Mouse (Mus musculus) heart, embryonic 13.5 days (tissue): ENCODE measurements around the gene Tmem140. TPM values are rescaled to one million over a fixed set of nuclear protein-coding genes. Genes with fewer than 3 reads are reported as not detected.

Experiments
- ATAC-seq: fragments of 200-750 bp; cut with Nextera tagmentation; 2 replicates; pipeline ENCODE4 v1.8.0; 2017; ENCODE audit warnings: moderate TSS enrichment; ENCODE audit not compliant: insufficient number of reproducible peaks, low FRiP score, low TSS enrichment; ENCODE audit errors: extremely low read depth
- H3K27ac ChIP-seq: fragments of 300-500 bp; sonication (generic); replicated peaks from 2 replicates; pipeline ENCODE4 v1.5.1; 2015; ENCODE audit warnings: moderate library complexity, mild to moderate bottlenecking, inconsistent platforms
- H3K27me3 ChIP-seq: fragments of 300-500 bp; sonication (generic); replicated peaks from 2 replicates; pipeline ENCODE4 v1.6.1; 2015; ENCODE audit warnings: mild to moderate bottlenecking, inconsistent platforms
- H3K36me3 ChIP-seq: fragments of 300-500 bp; sonication (generic); 2 replicates; pipeline ENCODE4 v1.6.1; 2015; ENCODE audit warnings: mild to moderate bottlenecking, inconsistent platforms
- H3K4me1 ChIP-seq: fragments of 300-500 bp; sonication (generic); 2 replicates; pipeline ENCODE4 v1.6.1; 2015; ENCODE audit warnings: inconsistent platforms
- H3K4me2 ChIP-seq: fragments of 300-500 bp; sonication (generic); 2 replicates; pipeline ENCODE4 v1.6.1; 2015; ENCODE audit warnings: inconsistent platforms, mild to moderate bottlenecking, moderate library complexity
- H3K4me3 ChIP-seq: fragments of 300-500 bp; sonication (generic); 2 replicates; pipeline ENCODE4 v1.5.1; 2015; ENCODE audit warnings: moderate library complexity, mild to moderate bottlenecking, inconsistent platforms
- H3K9ac ChIP-seq: fragments of 300-500 bp; sonication (generic); 2 replicates; pipeline ENCODE4 v1.6.1; 2015; ENCODE audit warnings: inconsistent platforms, mild to moderate bottlenecking, moderate library complexity
- H3K9me3 ChIP-seq: fragments of 300-500 bp; sonication (generic); 2 replicates; pipeline ENCODE4 v1.6.1; 2016; ENCODE audit warnings: inconsistent platforms
- WGBS: fragments of 180-500 bp; shearing (Covaris S2); methylation state at CpG from one replicate; pipeline ENCODE4 v1.1.7; 2015; ENCODE audit warnings: mixed read lengths; 5-methylcytosine and 5-hydroxymethylcytosine counted together
- polyA plus RNA-seq: library from polyadenylated mRNA; unstranded; fragments of >200 nt; fragmentation: Nextera tagmentation; extraction: Ambion mirVana; gene quantifications from 2 replicates; pipeline ENCODE4 v1.2.1, GENCODE M21; 2015

Tmem140 gene
- polyA plus RNA-seq, 1 experiment from 2014 or later: 0.92 TPM

GRCm38 (mm10) chr6:34901911-34902444, 39.0 kb downstream of the Tmem140 start:
- 34% methylated on average over 9 of the region's 9 CpGs for WGBS
- H3K4me2 ChIP-seq: peak overlapping the region; percentile 47
- H3K4me1 ChIP-seq: peaks cover 66% of the 10 kb centered on the region

GRCm38 (mm10) chr6:34902578-34902977, 39.6 kb downstream of the Tmem140 start:
- Histone ChIP-seq H3K4me3 (no peak overlapping the region), H3K36me3 (peaks cover 87% of the 10 kb centered on the region), H3K9ac (peak overlapping the region; percentile 55), H3K4me1 (peaks cover 72% of the 10 kb centered on the region), H3K27me3 (no peaks in the 10 kb centered on the region), H3K9me3 (no peaks in the 10 kb centered on the region), H3K4me2 (peak overlapping the region; percentile 47), H3K27ac (peak overlapping the region; percentile 82)
- 72% methylated on average over 7 of the region's 7 CpGs for WGBS
- ATAC-seq: no peak

More at GRCm38 (mm10) chr6:34901911-34902444, 39.0 kb downstream of the Tmem140 start:
- Histone ChIP-seq H3K27me3 (no peaks in the 10 kb centered on the region), H3K4me3 (no peak overlapping the region), H3K27ac (peak overlapping the region; percentile 82), H3K36me3 (peaks cover 87% of the 10 kb centered on the region), H3K9me3 (no peaks in the 10 kb centered on the region), H3K9ac (peak overlapping the region; percentile 55; the same call in 1 of the 2 replicates)
- ATAC-seq: no peak; the same call in 1 of the 2 replicates

DNA sequence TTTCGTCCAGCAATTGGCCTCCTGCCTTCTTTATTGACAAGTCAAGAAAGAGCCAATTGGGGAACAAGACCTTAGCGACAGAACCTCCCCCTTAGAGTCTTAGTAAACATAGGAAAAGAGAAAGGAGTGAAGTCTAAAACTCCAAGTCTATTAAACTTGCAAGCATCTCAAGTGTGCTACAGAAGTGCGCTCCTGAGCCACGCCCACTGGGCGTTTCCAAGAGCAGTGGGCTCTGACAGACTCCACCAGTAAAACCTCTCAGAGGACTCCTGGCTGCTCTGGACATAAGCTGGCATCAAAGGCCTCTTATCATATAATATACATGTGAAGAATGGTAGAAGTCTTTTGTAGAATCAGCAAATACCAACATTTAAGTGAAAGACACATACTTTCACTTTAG, 40.5 kb downstream of the Tmem140 start:
- Histone ChIP-seq H3K27ac (peak overlapping the region; percentile 82), H3K9ac (peak overlapping the region; percentile 67; the same call in 1 of the 2 replicates), H3K27me3 (no peaks in the 10 kb centered on the region), H3K36me3 (peaks cover 86% of the 10 kb centered on the region), H3K4me2 (peak overlapping the region; percentile 46), H3K4me1 (peaks cover 79% of the 10 kb centered on the region), H3K9me3 (no peaks in the 10 kb centered on the region), H3K4me3 (no peak overlapping the region)
- ATAC-seq: no peak
- 58% methylated on average over 5 of the region's 5 CpGs for WGBS

GRCm38 (mm10) chr6:34903851-34904250, 40.9 kb downstream of the Tmem140 start:
- no peak for ATAC-seq
- H3K4me1 ChIP-seq: peaks cover 82% of the 10 kb centered on the region

DNA sequence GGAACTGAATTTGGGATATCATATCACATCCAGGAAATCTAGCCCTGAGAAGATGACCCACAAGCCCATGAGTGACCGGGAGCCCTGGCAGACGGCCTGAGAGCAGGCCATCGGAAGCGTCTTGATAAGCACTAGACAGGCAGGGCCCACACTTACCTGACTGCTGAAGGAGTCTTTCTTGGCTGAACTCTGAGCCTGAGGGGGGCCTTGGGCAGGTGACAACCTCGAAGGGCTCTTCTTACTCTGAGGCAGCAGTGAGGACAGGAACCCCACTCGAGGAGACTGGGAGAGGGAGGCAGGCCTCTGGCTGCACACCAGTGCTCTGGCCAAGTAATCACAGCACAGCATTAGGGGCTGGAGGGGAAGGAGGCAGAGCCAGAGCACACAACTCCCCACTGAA, 41.4 kb downstream of the Tmem140 start:
- Histone ChIP-seq H3K9me3 (no peaks in the 10 kb centered on the region), H3K27ac (peak overlapping the region; percentile 82), H3K4me3 (no peak overlapping the region), H3K4me2 (peak overlapping the region; percentile 46), H3K27me3 (no peaks in the 10 kb centered on the region), H3K36me3 (peaks cover 87% of the 10 kb centered on the region), H3K4me1 (peaks cover 82% of the 10 kb centered on the region), H3K9ac (peak overlapping the region; percentile 67)
- ATAC-seq: no peak
- 40% methylated on average over 6 of the region's 6 CpGs for WGBS

More at GRCm38 (mm10) chr6:34903851-34904250, 40.9 kb downstream of the Tmem140 start:
- Histone ChIP-seq H3K27ac (peak overlapping the region; percentile 82), H3K4me2 (peak overlapping the region; percentile 46), H3K4me3 (no peak overlapping the region), H3K27me3 (no peaks in the 10 kb centered on the region), H3K9me3 (no peaks in the 10 kb centered on the region), H3K9ac (peak overlapping the region; percentile 67), H3K36me3 (peaks cover 88% of the 10 kb centered on the region)
- WGBS: 36% methylated on average over 10 of the region's 10 CpGs

- no peak overlapping the region for H3K4me2 ChIP-seq
- no peak for ATAC-seq
- H3K9me3 ChIP-seq: no peaks in the 10 kb centered on the region
- 61% methylated on average over 2 of the region's 2 CpGs for WGBS
- peaks cover 74% of the 10 kb centered on the region for H3K4me1 ChIP-seq
- H3K36me3 ChIP-seq: peaks cover 71% of the 10 kb centered on the region
- no peaks in the 10 kb centered on the region for H3K27me3 ChIP-seq
- no peak overlapping the region for H3K9ac ChIP-seq
- H3K27ac ChIP-seq: no peak overlapping the region
- no peak overlapping the region for H3K4me3 ChIP-seq
Observed at GRCm38 (mm10) chr6:34906125-34906524, 43.2 kb downstream of the Tmem140 start.

GRCm38 (mm10) chr6:34906661-34907060, 43.7 kb downstream of the Tmem140 start:
- Histone ChIP-seq H3K4me2 (no peak overlapping the region), H3K27ac (no peak overlapping the region), H3K9me3 (no peaks in the 10 kb centered on the region), H3K27me3 (no peaks in the 10 kb centered on the region), H3K4me1 (peaks cover 70% of the 10 kb centered on the region), H3K4me3 (no peak overlapping the region), H3K36me3 (peaks cover 67% of the 10 kb centered on the region), H3K9ac (no peak overlapping the region)
- no peak for ATAC-seq
- WGBS: 86% methylated on average over 4 of the region's 4 CpGs

- Histone ChIP-seq H3K27ac (no peak overlapping the region), H3K4me3 (no peak overlapping the region), H3K36me3 (peaks cover 62% of the 10 kb centered on the region), H3K9ac (0 out of 2 replicates have a peak overlapping the region, but pooled peaks have one; percentile 9), H3K4me1 (peaks cover 65% of the 10 kb centered on the region), H3K9me3 (no peaks in the 10 kb centered on the region), H3K27me3 (no peaks in the 10 kb centered on the region), H3K4me2 (peak overlapping the region; percentile 19; the same call in 1 of the 2 replicates)
- 71% methylated on average over 2 of the region's 2 CpGs for WGBS
- no peak for ATAC-seq
Observed at GRCm38 (mm10) chr6:34907121-34907614, 44.2 kb downstream of the Tmem140 start.

DNA sequence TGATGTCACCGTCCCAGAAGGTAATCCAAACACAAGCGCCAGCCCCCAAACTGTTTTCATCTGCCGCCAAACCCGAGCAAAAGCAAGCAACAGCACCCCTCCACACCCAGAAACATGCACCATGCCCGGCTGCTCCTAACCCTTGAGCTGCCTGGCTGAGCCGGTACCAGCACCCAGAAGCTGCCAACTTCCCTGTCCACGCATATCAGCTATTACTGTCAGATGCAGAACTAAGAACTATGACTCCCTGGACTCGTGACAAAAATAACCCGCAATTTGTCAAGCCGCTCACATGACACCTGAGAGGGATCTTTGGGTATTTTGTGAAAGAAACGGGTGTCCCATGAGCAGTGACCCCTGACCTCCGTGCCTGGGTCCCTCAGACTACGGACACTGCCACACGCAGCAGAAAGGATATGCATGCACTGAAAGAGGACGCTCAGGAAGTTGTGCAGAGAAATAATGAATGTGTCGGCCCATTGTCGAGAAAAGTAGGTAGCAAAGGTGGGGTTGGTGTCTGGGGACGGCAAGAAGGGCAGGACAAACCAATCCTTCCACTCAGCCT, 44.8 kb downstream of the Tmem140 start:
- Histone ChIP-seq H3K4me3 (no peak overlapping the region), H3K4me1 (peaks cover 59% of the 10 kb centered on the region), H3K27me3 (no peaks in the 10 kb centered on the region), H3K9me3 (no peaks in the 10 kb centered on the region), H3K4me2 (peak overlapping the region; percentile 19; the same call in 1 of the 2 replicates), H3K36me3 (peaks cover 58% of the 10 kb centered on the region), H3K9ac (0 out of 2 replicates have a peak overlapping the region, but pooled peaks have one; percentile 9), H3K27ac (0 out of 2 replicates have a peak overlapping the region, but pooled peaks have one; percentile 21)
- ATAC-seq: no peak
- WGBS: 78% methylated on average over 18 of the region's 18 CpGs

DNA sequence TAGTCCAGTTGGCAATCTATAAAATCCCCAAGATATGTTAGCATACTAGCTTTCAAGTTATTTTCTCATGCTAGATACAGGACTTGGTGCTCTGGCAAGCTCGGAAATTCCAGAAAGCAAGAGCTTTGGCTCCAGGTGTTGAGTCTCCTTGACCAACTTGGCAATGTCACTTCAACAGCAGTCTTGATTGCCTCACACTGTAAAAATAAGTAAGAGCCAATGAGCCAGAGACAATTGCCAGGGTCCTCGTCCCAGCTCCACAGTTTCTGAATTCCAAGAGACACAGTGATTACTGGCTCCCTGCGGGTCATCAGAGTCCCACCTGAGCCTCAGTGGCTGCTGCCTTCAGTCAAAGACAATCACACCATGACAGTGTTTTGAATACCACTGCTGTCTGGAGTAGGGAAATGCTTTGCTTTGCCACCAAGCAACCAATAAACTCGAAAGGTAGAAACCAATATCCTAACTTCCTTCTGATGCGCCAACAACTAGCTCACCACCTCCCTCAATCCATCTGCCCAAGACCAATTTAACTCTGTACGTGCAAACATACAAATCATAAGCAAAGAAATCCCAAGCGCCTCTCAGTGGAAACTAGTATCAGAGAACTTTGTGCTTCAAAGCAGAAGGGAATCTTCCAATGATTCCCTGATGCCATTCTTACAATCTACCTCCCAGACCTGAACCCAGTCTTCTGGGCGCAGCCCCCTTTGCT, 46.8 kb downstream of the Tmem140 start:
- ATAC-seq: no peak
- H3K4me2 ChIP-seq: peak overlapping the region; percentile 87
- 38% methylated on average over 8 of the region's 8 CpGs for WGBS
- H3K4me1 ChIP-seq: peaks cover 39% of the 10 kb centered on the region
- peak overlapping the region; percentile 86 for H3K4me3 ChIP-seq
- no peaks in the 10 kb centered on the region for H3K9me3 ChIP-seq
- H3K27ac ChIP-seq: peak overlapping the region; percentile 91
- peaks cover 43% of the 10 kb centered on the region for H3K36me3 ChIP-seq
- H3K27me3 ChIP-seq: no peaks in the 10 kb centered on the region
- H3K9ac ChIP-seq: peak overlapping the region; percentile 88
